Mouse (Mus musculus) embryonic fibroblast, embryonic 13.5 days (primary cell): ENCODE results near the gene Ndufa7.

Source experiments
- CTCF ChIP-seq: IDR thresholded peaks from 2 replicates; pipeline ENCODE4 v1.5.1; 2011; ENCODE audit warnings: mild to moderate bottlenecking, control low read depth, low read length, moderate library complexity, borderline replicate concordance; ENCODE audit not compliant: insufficient read depth
- POLR2A ChIP-seq: IDR thresholded peaks from 2 replicates; pipeline ENCODE4 v1.6.1; 2011; ENCODE audit warnings: low read depth, mild to moderate bottlenecking, control low read depth, low read length, moderate library complexity

GRCm38 (mm10) chr17:33848139-33848538 lies 23.8 kb downstream of the Ndufa7 start:
- no peak for TF ChIP-seq CTCF
- TF ChIP-seq POLR2A: no peak
